Mouse (Mus musculus) thymus, adult 2 months (tissue): ENCODE data around the gene Pcnx2.

ENCODE experiments used
- CTCF ChIP-seq: fragments of 200-500 bp; IDR thresholded peaks from 2 replicates; pipeline ENCODE4 v1.5.1; 2012; ENCODE audit warnings: mild to moderate bottlenecking, control low read depth, low read length, moderate library complexity, borderline replicate concordance; ENCODE audit not compliant: control insufficient read depth, poor library complexity, insufficient read depth; ENCODE audit errors: extremely low read depth
- POLR2A ChIP-seq: fragments of 200-500 bp; IDR thresholded peaks from 2 replicates; pipeline ENCODE4 v1.6.1; 2012; ENCODE audit warnings: mild to moderate bottlenecking, low read length, control low read depth, moderate library complexity; ENCODE audit not compliant: control insufficient read depth, poor library complexity, insufficient read depth; ENCODE audit errors: extremely low read depth

DNA sequence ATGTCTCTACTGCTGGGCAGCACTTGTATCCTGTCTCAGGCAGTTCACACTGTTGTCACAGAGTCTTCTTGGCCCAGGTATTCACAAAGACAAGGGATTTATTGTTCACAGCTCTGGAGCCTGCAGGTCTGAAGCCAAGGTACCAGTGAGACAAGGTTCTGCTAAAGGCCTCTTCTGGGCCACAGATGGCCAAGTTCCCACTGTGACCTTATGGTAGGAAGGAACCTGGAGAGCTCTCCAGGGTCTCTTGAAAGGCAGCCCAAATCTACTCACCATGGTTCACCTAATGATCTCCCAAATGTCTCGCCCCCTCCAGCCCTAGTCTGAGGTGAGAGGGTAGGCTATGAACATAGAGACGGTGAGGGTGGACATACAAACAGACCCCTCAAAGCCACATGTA lies 101.1 kb downstream of the Pcnx2 start:
- TF ChIP-seq CTCF (no peak), POLR2A (no peak)
